Mouse (Mus musculus): ENCODE measurements around the gene Ldlrad1. TPM values are rescaled to one million over a fixed set of nuclear protein-coding genes. Genes with fewer than 3 reads are reported as not detected.

Ldlrad1 gene
- total and polyA plus RNA-seq, 3 experiments, result 0.15 TPM; not detected in 2

DNA sequence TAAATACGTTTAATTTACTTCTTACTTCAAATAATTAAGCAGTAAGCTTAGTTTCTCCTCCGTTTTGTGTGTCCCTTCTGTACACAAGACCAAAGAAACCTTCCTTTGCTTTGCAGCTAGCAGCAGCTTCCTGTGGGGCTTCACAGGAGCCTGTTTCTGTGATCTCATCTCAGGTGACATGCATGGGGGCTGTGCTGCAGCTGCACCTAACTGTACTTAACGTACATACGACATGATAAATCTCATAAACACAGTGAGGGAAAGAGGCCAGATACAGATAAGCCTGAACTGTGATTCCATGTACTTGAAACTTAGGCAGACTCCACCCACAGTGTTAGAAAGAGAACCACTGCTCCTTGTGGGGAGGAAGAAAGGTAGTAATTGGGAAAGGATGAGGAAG, 51.0 kb downstream of the Ldlrad1 start:
- DNase-seq, result no peak

Other genes with a start within 250 kb of the Ldlrad1 start
- gene Mrpl37, start 142.3 kb upstream of the Ldlrad1 start, total RNA-seq (2021), result 100 to 1,000 TPM in 1 of 2 experiments, 10 to 100 TPM in 1; 97.2 to 102 TPM
- gene Mrpl37, start 142.3 kb upstream of the Ldlrad1 start, polyA plus RNA-seq (2012; rRNA removed), result 76.4 and 77.1 TPM in 2 replicates
- 10 to 100 TPM; 22.9 to 27.3 TPM for gene Cyb5rl, start 142.2 kb upstream of the Ldlrad1 start, total RNA-seq (2021)
- 13.4 and 14.1 TPM in 2 replicates for gene Cyb5rl, start 142.2 kb upstream of the Ldlrad1 start, polyA plus RNA-seq (2012; rRNA removed)
- not detected for gene Cdcp2, start 112.3 kb upstream of the Ldlrad1 start, total RNA-seq (2021)
- 0.06 and 0.08 TPM in 2 replicates for gene Cdcp2, start 112.3 kb upstream of the Ldlrad1 start, polyA plus RNA-seq (2012; rRNA removed)
- gene Tmem59, start 30.8 kb upstream of the Ldlrad1 start, total RNA-seq (2021), result 100 to 1,000 TPM; 274 to 379 TPM
- 746 and 999 TPM in 2 replicates for gene Tmem59, start 30.8 kb upstream of the Ldlrad1 start, polyA plus RNA-seq (2012; rRNA removed)
- gene Tceanc2, start 30.1 kb upstream of the Ldlrad1 start, total RNA-seq (2021), result 10 to 100 TPM; 22.7 to 26.7 TPM
- 5.3 and 5.4 TPM in 2 replicates for gene Tceanc2, start 30.1 kb upstream of the Ldlrad1 start, polyA plus RNA-seq (2012; rRNA removed)
- gene Lrrc42, start 44.4 kb downstream of the Ldlrad1 start, total RNA-seq (2021), result 10 to 100 TPM; 28.0 to 31.7 TPM
- 7.7 and 9.0 TPM in 2 replicates for gene Lrrc42, start 44.4 kb downstream of the Ldlrad1 start, polyA plus RNA-seq (2012; rRNA removed)
- gene Hspb11, start 44.4 kb downstream of the Ldlrad1 start, total RNA-seq (2021), result 10 to 100 TPM; 16.7 to 19.1 TPM
- 0.30 and 0.83 TPM in 2 replicates for gene Hspb11, start 44.4 kb downstream of the Ldlrad1 start, polyA plus RNA-seq (2012; rRNA removed)
- under 1 TPM in 1 of 2 experiments, not detected in 1; 0.61 TPM for gene Dio1, start 98.0 kb downstream of the Ldlrad1 start, total RNA-seq (2021)
- gene Dio1, start 98.0 kb downstream of the Ldlrad1 start, polyA plus RNA-seq (2012; rRNA removed), result 0.45 TPM in 1 of 2 replicates, not detected in the other
- gene Yipf1, start 105.2 kb downstream of the Ldlrad1 start, total RNA-seq (2021), result 10 to 100 TPM; 48.3 to 64.3 TPM
- gene Yipf1, start 105.2 kb downstream of the Ldlrad1 start, polyA plus RNA-seq (2012; rRNA removed), result 19.7 and 30.3 TPM in 2 replicates
- gene Ndc1, start 158.6 kb downstream of the Ldlrad1 start, total RNA-seq (2021), result 10 to 100 TPM; 10.7 to 11.3 TPM
- 15.9 and 17.0 TPM in 2 replicates for gene Ndc1, start 158.6 kb downstream of the Ldlrad1 start, polyA plus RNA-seq (2012; rRNA removed)
- gene Glis1, start 225.4 kb downstream of the Ldlrad1 start, total RNA-seq (2021), result 1 to 10 TPM in 1 of 2 experiments, under 1 TPM in 1; 0.26 to 1.5 TPM
- 0.76 and 1.1 TPM in 2 replicates for gene Glis1, start 225.4 kb downstream of the Ldlrad1 start, polyA plus RNA-seq (2012; rRNA removed)